Mouse (Mus musculus) CH12.LX (cell line): ENCODE measurements around the gene Ptprg. TPM values are rescaled to one million over a fixed set of nuclear protein-coding genes. Genes with fewer than 3 reads are reported as not detected.

Experiments
- DNase-seq: peaks from one replicate; pipeline ENCODE4 v3.0.0-alpha.2; 2013; ENCODE audit errors: extremely low read depth
- H3K27ac ChIP-seq: 2 replicates; pipeline ENCODE4 v1.5.1; 2012; ENCODE audit warnings: low read depth, mild to moderate bottlenecking, control low read depth, moderate library complexity; ENCODE audit not compliant: insufficient read depth
- H3K27me3 ChIP-seq: replicated peaks from 2 replicates; pipeline ENCODE3; 2012; ENCODE audit warnings: inconsistent platforms
- H3K36me3 ChIP-seq, 2 experiments: replicated peaks in 1 of 2; 2 replicates each; pipeline versions ENCODE3 to v1.6.1; 2012; ENCODE audit warnings: inconsistent platforms in 1 of 2, low read length in 1 of 2, mild to moderate bottlenecking in 1 of 2, mixed read lengths in 1 of 2, moderate library complexity in 1 of 2; ENCODE audit not compliant: control insufficient read depth in 1 of 2, insufficient read depth in 1 of 2
- H3K4me1 ChIP-seq, 2 experiments: 2 replicates each; pipeline ENCODE4 v1.6.1; 2012; ENCODE audit warnings: inconsistent platforms in 1 of 2, moderate library complexity in 1 of 2; ENCODE audit not compliant: insufficient read depth in 2 of 2, control insufficient read depth in 1 of 2
- H3K4me2 ChIP-seq: 2 replicates; pipeline ENCODE4 v1.6.1; 2012; ENCODE audit warnings: low read depth, mild to moderate bottlenecking, control low read depth; ENCODE audit not compliant: poor library complexity, insufficient read depth, severe bottlenecking
- H3K4me3 ChIP-seq, 3 experiments: fragments of 150-350 bp in 1 of 3; sonication (generic) in 1 of 3; replicated peaks in 1 of 3; 2 replicates each; pipeline versions ENCODE3 to v1.5.1; 2011 to 2012; ENCODE audit warnings: low read depth in 2 of 3, low read length in 2 of 3, mild to moderate bottlenecking in 2 of 3, moderate library complexity in 2 of 3, control low read depth in 1 of 3, improper control_type of control experiment in 1 of 3, inconsistent platforms in 1 of 3, mixed read lengths in 1 of 3; ENCODE audit not compliant: poor library complexity in 1 of 3
- H3K79me2 ChIP-seq: replicated peaks from 2 replicates; pipeline ENCODE4 v1.6.1; 2012; ENCODE audit warnings: mild to moderate bottlenecking, moderate library complexity; ENCODE audit not compliant: control insufficient read depth, poor library complexity, insufficient read depth, severe bottlenecking; ENCODE audit errors: extremely low read depth
- H3K9ac ChIP-seq: 2 replicates; pipeline ENCODE4 v1.6.1; 2012; ENCODE audit warnings: low read depth, mild to moderate bottlenecking, control low read depth, moderate library complexity; ENCODE audit not compliant: insufficient read depth
- H3K9me3 ChIP-seq: replicated peaks from 2 replicates; pipeline ENCODE3; 2012; ENCODE audit warnings: low read length, inconsistent platforms, mixed read lengths
- CHD1 ChIP-seq: IDR thresholded peaks from 2 replicates; pipeline ENCODE4 v1.6.1; 2012; ENCODE audit warnings: low read depth, low read length, improper control_type of control experiment, inconsistent platforms
- ELF1 ChIP-seq: IDR thresholded peaks from 2 replicates; pipeline ENCODE4 v1.6.1; 2014; ENCODE audit warnings: low read depth, mild to moderate bottlenecking, inconsistent platforms, low read length, improper control_type of control experiment
- EP300 ChIP-seq: IDR thresholded peaks from 2 replicates; pipeline ENCODE4 v1.6.1; 2011; ENCODE audit warnings: low read length, improper control_type of control experiment
- ETS1 ChIP-seq: conservative IDR thresholded peaks from 2 replicates; pipeline ENCODE4 v1.6.1; 2012; ENCODE audit warnings: low read depth, mild to moderate bottlenecking, inconsistent platforms, low read length, improper control_type of control experiment, moderate library complexity
- HCFC1 ChIP-seq: IDR thresholded peaks from 2 replicates; pipeline ENCODE4 v1.6.1; 2012; ENCODE audit warnings: low read depth, mild to moderate bottlenecking, inconsistent platforms, low read length, improper control_type of control experiment
- MAFK ChIP-seq: IDR thresholded peaks from 2 replicates; pipeline ENCODE4 v1.6.1; 2011; ENCODE audit warnings: low read length, improper control_type of control experiment; ENCODE audit not compliant: insufficient replicate concordance
- MAX ChIP-seq: IDR thresholded peaks from 2 replicates; pipeline ENCODE4 v1.6.1; 2011; ENCODE audit warnings: low read length, improper control_type of control experiment
- MEF2A ChIP-seq: IDR thresholded peaks from 2 replicates; pipeline ENCODE4 v1.6.1; 2014; ENCODE audit warnings: low read depth, mild to moderate bottlenecking, inconsistent platforms, low read length, improper control_type of control experiment, borderline replicate concordance
- MXI1 ChIP-seq: IDR thresholded peaks from 2 replicates; pipeline ENCODE4 v1.6.1; 2011; ENCODE audit warnings: mild to moderate bottlenecking, low read depth, low read length, improper control_type of control experiment
- RAD21 ChIP-seq: IDR thresholded peaks from 2 replicates; pipeline ENCODE4 v1.6.1; 2011; ENCODE audit warnings: low read depth, mild to moderate bottlenecking, low read length, improper control_type of control experiment, moderate library complexity
- RCOR1 ChIP-seq: conservative IDR thresholded peaks from 2 replicates; pipeline ENCODE4 v1.6.1; 2012; ENCODE audit warnings: low read depth, mild to moderate bottlenecking, inconsistent platforms, low read length, improper control_type of control experiment
- SIN3A ChIP-seq: IDR thresholded peaks from 2 replicates; pipeline ENCODE4 v1.6.1; 2012; ENCODE audit warnings: low read length, improper control_type of control experiment, inconsistent platforms
- SMC3 ChIP-seq: IDR thresholded peaks from 2 replicates; pipeline ENCODE4 v1.6.1; 2011; ENCODE audit warnings: low read depth, low read length, improper control_type of control experiment
- TCF12 ChIP-seq: IDR thresholded peaks from 2 replicates; pipeline ENCODE4 v1.6.1; 2014; ENCODE audit warnings: low read depth, mild to moderate bottlenecking, inconsistent platforms, low read length, improper control_type of control experiment
- UBTF ChIP-seq: IDR thresholded peaks from 2 replicates; pipeline ENCODE4 v1.6.1; 2012; ENCODE audit warnings: low read depth, mild to moderate bottlenecking, inconsistent platforms, low read length, improper control_type of control experiment, moderate library complexity
- ZKSCAN1 ChIP-seq: IDR thresholded peaks from 2 replicates; pipeline ENCODE4 v1.6.1; 2012; ENCODE audit warnings: low read depth, inconsistent platforms, low read length, improper control_type of control experiment, borderline replicate concordance
- ZMIZ1 ChIP-seq: IDR thresholded peaks from 2 replicates; pipeline ENCODE4 v1.6.1; 2012; ENCODE audit warnings: low read depth, mild to moderate bottlenecking, inconsistent platforms, low read length, improper control_type of control experiment
- dilution Hi-C: fragments of 300-500 bp; cut with MboI; formaldehyde crosslinking; loops from 2 replicates; pipeline ENCODE4 v1.14.3; 2020; ENCODE audit warnings: low sequenced_read_pairs; ENCODE audit not compliant: extremely low pct_unique_long_range_greater_than_20kb, extremely low pct_ligation_motif_present
- in situ Hi-C: fragments of 300-500 bp; cut with MboI; formaldehyde crosslinking; loops from 3 replicates; pipeline ENCODE4 v1.14.3; 2019; ENCODE audit warnings: low sequenced_read_pairs, low pct_ligation_motif_present, low pct_unique_long_range_greater_than_20kb, mixed read lengths
- polyA plus RNA-seq: library from polyadenylated mRNA; unstranded; fragments of >175 nt; gene quantifications from 2 replicates; pipeline ENCODE4 v1.2.1, GENCODE M21; 2012; ENCODE audit warnings: low read depth; ENCODE audit not compliant: insufficient read length
- total RNA-seq, 2 experiments: library from RNA; depleted of rRNA; stranded (reverse); fragments of 300-350 nt in 1 of 2; fragments of >200 nt in 1 of 2; gene quantifications; 2 replicates each; pipeline ENCODE4 v1.2.3; 2012 to 2014

Ptprg gene
- total and polyA plus RNA-seq, 3 experiments: 0.08 TPM; not detected in 2

- Histone ChIP-seq H3K79me2 (no peaks in the 10 kb centered on the region), H3K4me1 (no peaks in the 10 kb centered on the region), H3K4me2 (no peak overlapping the region), H3K9ac (no peak overlapping the region), H3K36me3 (no peaks in the 10 kb centered on the region), H3K4me3 (no peak overlapping the region), H3K9me3 (peaks cover 62% of the 10 kb centered on the region), H3K27ac (no peak overlapping the region), H3K27me3 (no peaks in the 10 kb centered on the region)
- DNase-seq: no peak
- TF ChIP-seq TCF12 (no peak), CHD1 (no peak), RCOR1 (no peak), ZKSCAN1 (no peak), SMC3 (no peak), MAX (no peak), MXI1 (no peak), MEF2A (no peak), ZMIZ1 (no peak), HCFC1 (no peak), ETS1 (no peak), UBTF (no peak), EP300 (no peak), MAFK (no peak)
- in situ Hi-C loops (no loop called here), dilution Hi-C loops (no loop called here)
Observed at GRCm38 (mm10) chr14:11776566-11776965, 223.2 kb downstream of the Ptprg start.

GRCm38 (mm10) chr14:11791190-11791589, 237.9 kb downstream of the Ptprg start:
- Histone ChIP-seq H3K36me3 (no peaks in the 10 kb centered on the region), H3K27me3 (no peaks in the 10 kb centered on the region), H3K9ac (no peak overlapping the region), H3K4me1 (no peaks in the 10 kb centered on the region), H3K79me2 (no peaks in the 10 kb centered on the region), H3K9me3 (peaks cover 55% of the 10 kb centered on the region), H3K4me3 (no peak overlapping the region), H3K4me2 (no peak overlapping the region), H3K27ac (no peak overlapping the region)
- dilution Hi-C loops: no loop called here
- no peak for DNase-seq
- TF ChIP-seq ELF1 (no peak), MAX (no peak), SIN3A (no peak), RAD21 (no peak)
- in situ Hi-C loops: no loop called here
